Mouse (Mus musculus): ENCODE data around the gene Prkcb. TPM values are rescaled to one million over a fixed set of nuclear protein-coding genes. Genes with fewer than 3 reads are reported as not detected.

Prkcb gene
- polyA plus RNA-seq, 1 experiment = 11.0 TPM

GRCm38 (mm10) chr7:122432401-122432800, 143.8 kb downstream of the Prkcb start:
- WGBS = 79% methylated on average over 4 of the region's 4 CpGs
- DNase-seq (ENCODE audit: low read depth, low spot score) = no peak

GRCm38 (mm10) chr7:122433377-122433776, 144.8 kb downstream of the Prkcb start:
- 68% methylated on average over 5 of the region's 5 CpGs for WGBS

GRCm38 (mm10) chr7:122434941-122435340, 146.4 kb downstream of the Prkcb start:
- DNase-seq (ENCODE audit: low read depth, low spot score) = no peak
- WGBS = 71% methylated on average over 4 of the region's 4 CpGs

More at GRCm38 (mm10) chr7:122433377-122433776, 144.8 kb downstream of the Prkcb start:
- no peak for DNase-seq (ENCODE audit: low read depth, low spot score)

- no peak for DNase-seq (ENCODE audit: low read depth, low spot score)
- 91% methylated on average over 7 of the region's 7 CpGs for WGBS
Observed at GRCm38 (mm10) chr7:122435561-122435960, 147.0 kb downstream of the Prkcb start.

GRCm38 (mm10) chr7:122437390-122437789, 148.8 kb downstream of the Prkcb start:
- no peak for DNase-seq (ENCODE audit: low read depth, low spot score)
- 47% methylated on average over 1 of the region's 1 CpGs for WGBS

- no peak for DNase-seq (ENCODE audit: low read depth, low spot score)
Observed at GRCm38 (mm10) chr7:122445056-122445455, 156.5 kb downstream of the Prkcb start.

GRCm38 (mm10) chr7:122452671-122453070, 164.1 kb downstream of the Prkcb start:
- WGBS = 76% methylated on average over 8 of the region's 8 CpGs
- no peak for DNase-seq (ENCODE audit: low read depth, low spot score)

More at GRCm38 (mm10) chr7:122445056-122445455, 156.5 kb downstream of the Prkcb start:
- 63% methylated on average over 6 of the region's 6 CpGs for WGBS

- 49% methylated on average over 9 of the region's 9 CpGs for WGBS
- peak; percentile 58 for DNase-seq (ENCODE audit: low read depth, low spot score)
Observed at GRCm38 (mm10) chr7:122459203-122459965, 170.8 kb downstream of the Prkcb start.

- no peak for DNase-seq (ENCODE audit: low read depth, low spot score)
- WGBS = 42% methylated on average over 2 of the region's 2 CpGs
Observed at GRCm38 (mm10) chr7:122460020-122460419, 171.5 kb downstream of the Prkcb start.

GRCm38 (mm10) chr7:122465823-122466549, 177.4 kb downstream of the Prkcb start:
- 43% methylated on average over 8 of the region's 8 CpGs for WGBS
- DNase-seq (ENCODE audit: low read depth, low spot score) = no peak

- WGBS = 56% methylated on average over 2 of the region's 2 CpGs
- DNase-seq (ENCODE audit: low read depth, low spot score) = no peak
Observed at GRCm38 (mm10) chr7:122466722-122467121, 178.2 kb downstream of the Prkcb start.

- 65% methylated on average over 8 of the region's 8 CpGs for WGBS
- no peak for DNase-seq (ENCODE audit: low read depth, low spot score)
Observed at GRCm38 (mm10) chr7:122467831-122468230, 179.3 kb downstream of the Prkcb start.

- WGBS = 50% methylated on average over 18 of the region's 18 CpGs
- peak; percentile 6 for DNase-seq (ENCODE audit: low read depth, low spot score)
Observed at GRCm38 (mm10) chr7:122470370-122471280, 182.1 kb downstream of the Prkcb start.

GRCm38 (mm10) chr7:122472223-122472622, 183.7 kb downstream of the Prkcb start:
- DNase-seq (ENCODE audit: low read depth, low spot score) = no peak
- WGBS = 62% methylated on average over 5 of the region's 5 CpGs

GRCm38 (mm10) chr7:122475038-122475437, 186.5 kb downstream of the Prkcb start:
- DNase-seq (ENCODE audit: low read depth, low spot score) = no peak

- DNase-seq (ENCODE audit: low read depth, low spot score) = no peak
- 75% methylated on average over 6 of the region's 6 CpGs for WGBS
Observed at GRCm38 (mm10) chr7:122476697-122477096, 188.1 kb downstream of the Prkcb start.

- DNase-seq (ENCODE audit: low read depth, low spot score) = no peak
- WGBS = 65% methylated on average over 7 of the region's 7 CpGs
Observed at GRCm38 (mm10) chr7:122477118-122477517, 188.6 kb downstream of the Prkcb start.

- 25% methylated on average over 21 of the region's 21 CpGs for WGBS
Observed at GRCm38 (mm10) chr7:122477566-122478564, 189.3 kb downstream of the Prkcb start.

GRCm38 (mm10) chr7:122483949-122484348, 195.4 kb downstream of the Prkcb start:
- WGBS = 70% methylated on average over 8 of the region's 8 CpGs
- no peak for DNase-seq (ENCODE audit: low read depth, low spot score)

More at GRCm38 (mm10) chr7:122477566-122478564, 189.3 kb downstream of the Prkcb start:
- no peak for DNase-seq (ENCODE audit: low read depth, low spot score)

Measured in large intestine, adult 2 months (tissue).